Mouse (Mus musculus) small intestine, adult 2 months (tissue): ENCODE data around the gene Cmtm6.

Experiments used
- CTCF ChIP-seq: fragments of 200-500 bp; IDR thresholded peaks from 2 replicates; pipeline ENCODE4 v1.5.1; 2012; ENCODE audit warnings: low read depth, mild to moderate bottlenecking, control low read depth, inconsistent platforms, low read length, moderate library complexity, mixed read lengths; ENCODE audit not compliant: insufficient replicate concordance, insufficient read length; ENCODE audit errors: extremely low read depth
- POLR2A ChIP-seq: fragments of 200-500 bp; IDR thresholded peaks from 2 replicates; pipeline ENCODE4 v1.6.1; 2012; ENCODE audit warnings: low read depth, mild to moderate bottlenecking, control low read depth, inconsistent platforms, low read length, moderate library complexity

DNA sequence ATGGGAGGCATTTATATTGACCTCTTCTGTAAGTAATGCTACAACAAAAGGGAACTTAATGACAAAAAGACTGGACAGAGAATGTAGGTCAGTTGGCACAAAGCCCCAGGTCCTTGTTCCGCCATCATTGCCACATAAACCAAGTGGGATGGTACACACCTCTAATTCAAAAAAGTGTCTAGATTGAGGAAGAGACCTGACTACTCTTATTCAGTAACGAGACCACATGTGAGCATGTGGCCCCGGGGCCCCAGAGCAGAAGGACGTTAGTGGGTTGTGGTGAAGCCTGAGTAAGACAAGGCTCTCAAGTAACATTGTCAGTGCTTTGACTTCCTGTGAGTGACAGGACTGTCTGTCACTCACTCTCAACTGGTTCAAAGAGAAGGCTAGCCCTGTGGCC lies 39.3 kb downstream of the Cmtm6 start:
- TF ChIP-seq POLR2A = no peak
- no peak for TF ChIP-seq CTCF
